Mouse (Mus musculus) lung, postnatal 4 days (tissue): ENCODE data around the gene Tnip1.
A peak's percentile ranks its signal among the peaks of the same experiment; 100 is the strongest.
"Not testable (repeated sequence)": the region's sequence is repeated elsewhere in the genome, so short reads cannot be mapped to it uniquely, and the experiment has no call there.

Source experiments
- DNase-seq, 2 experiments: peaks; one replicate each; pipeline ENCODE4 v3.0.0; 2021

The Tnip1 gene

DNA sequence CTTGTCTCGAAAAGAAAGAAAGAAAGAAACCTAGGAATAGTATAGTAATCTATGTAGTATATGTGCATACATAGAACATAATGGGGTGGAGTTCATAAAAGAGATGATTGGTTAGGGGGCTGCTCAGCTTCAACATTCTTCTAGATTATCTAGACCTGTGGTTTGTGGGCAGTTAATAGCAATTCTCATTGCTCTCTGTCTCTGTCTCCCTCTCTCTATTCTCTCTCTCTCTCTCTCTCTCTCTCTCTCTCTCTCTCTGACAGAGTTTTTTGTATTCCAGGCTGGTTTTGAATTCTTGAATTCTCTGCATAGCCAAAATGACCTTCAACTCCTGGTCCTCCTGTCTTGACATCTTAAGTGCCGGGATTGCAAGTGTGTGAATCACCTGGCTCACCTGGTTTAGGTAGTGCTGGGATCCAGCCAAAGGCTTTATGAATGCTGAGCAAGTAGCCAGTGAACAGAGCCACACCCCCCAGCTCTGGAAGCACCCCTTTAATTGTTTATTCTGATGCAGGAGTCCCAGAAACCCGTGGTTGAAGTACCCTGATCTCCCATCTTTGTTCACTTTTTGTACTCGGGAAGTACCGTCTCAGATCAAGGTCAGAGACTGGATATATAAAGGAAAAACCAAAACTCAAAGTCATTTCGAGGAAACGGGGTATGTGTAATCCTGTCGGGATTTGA is 8.8 kb upstream of the Tnip1 start:
- no peak for DNase-seq

- DNase-seq = no peak
Measured at GRCm38 (mm10) chr11:54965234-54965633, 2.5 kb upstream of the Tnip1 start.

DNA sequence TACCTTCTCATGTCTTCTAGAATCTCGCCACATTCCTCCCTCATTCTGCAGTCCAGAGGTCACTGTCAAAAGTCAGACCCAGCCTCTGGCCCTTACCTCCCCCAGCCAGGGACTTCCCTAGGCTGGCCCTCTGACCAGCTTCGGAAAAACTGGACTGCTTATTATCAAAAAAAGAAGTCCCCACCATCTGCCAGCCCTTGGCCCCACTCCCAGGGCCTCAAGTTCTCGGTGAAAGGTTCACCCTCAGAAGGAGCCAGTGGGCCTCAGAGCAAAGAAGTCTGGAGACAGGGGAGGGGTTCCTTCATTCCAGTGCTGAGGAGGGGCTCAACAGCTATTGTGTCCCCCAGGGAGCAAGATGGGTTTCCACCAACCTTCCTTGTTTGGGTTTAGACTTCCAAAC is 796 bp downstream of the Tnip1 start:
- DNase-seq = peak in 1 of 2 experiments; percentile 40

GRCm38 (mm10) chr11:54961164-54961850 is 1.4 kb downstream of the Tnip1 start:
- no peak for DNase-seq

DNA sequence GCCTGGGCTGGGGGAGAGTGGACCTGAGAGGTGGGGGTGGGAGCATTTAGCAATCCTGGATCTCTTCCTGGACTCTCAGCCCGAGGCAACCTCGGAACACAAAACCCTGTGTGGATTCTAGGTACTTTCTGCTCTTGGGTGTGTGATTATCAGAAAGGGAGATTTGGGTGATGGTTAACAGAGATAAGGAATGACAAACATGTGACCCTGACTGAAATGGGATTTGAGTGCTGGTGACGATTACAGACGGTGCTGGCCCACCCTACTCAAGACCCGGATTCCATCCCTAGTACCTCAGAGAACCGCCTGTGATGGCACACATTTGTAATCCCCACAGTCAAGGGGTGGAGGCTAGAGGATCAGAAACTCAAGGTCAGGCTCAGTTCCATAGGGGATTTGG is 2.5 kb downstream of the Tnip1 start:
- DNase-seq = no peak

GRCm38 (mm10) chr11:54958571-54959073 is 4.1 kb downstream of the Tnip1 start:
- DNase-seq = peak; percentile 49 to 55

- DNase-seq = not testable (repeated sequence)
Measured at GRCm38 (mm10) chr11:54957708-54958107, 5.0 kb downstream of the Tnip1 start.

- no peak for DNase-seq
Measured at GRCm38 (mm10) chr11:54956912-54957311, 5.8 kb downstream of the Tnip1 start.

DNA sequence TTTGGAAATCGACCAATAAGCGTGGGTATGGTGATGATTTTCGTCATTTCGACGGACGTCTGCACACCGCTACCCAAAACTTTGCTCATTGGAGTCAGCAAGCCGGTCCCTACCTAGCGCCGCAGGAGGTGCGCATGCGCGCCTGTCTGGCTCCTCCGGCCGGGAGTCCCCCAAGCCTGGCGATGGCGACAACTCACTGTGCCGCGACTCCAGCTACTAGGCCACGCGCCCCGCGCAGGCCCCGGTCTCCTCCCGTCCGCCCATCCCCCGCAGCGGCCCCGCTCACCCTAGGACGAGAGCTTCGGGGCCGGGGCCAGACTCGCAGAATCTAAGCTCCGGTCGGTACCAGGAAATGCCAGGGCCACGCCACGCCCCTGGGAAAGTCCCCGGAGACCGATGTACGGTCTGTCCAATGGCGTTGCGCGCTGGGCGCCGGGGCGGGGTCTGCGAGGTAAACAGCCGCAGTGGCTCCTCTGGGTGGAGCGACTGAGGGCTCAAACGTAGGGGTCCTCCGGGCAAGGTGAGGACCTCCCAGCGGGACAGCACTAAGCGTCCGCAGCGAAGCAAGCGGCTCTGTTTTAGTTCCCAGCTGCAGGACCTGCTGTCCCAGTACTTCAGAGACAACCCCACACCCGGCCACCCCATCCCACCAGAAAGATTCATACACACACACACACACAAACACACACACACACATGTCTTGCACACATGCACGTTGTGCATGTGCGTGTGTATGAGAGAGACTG is 6.8 kb downstream of the Tnip1 start:
- DNase-seq = peak; percentile 98 to 99

DNA sequence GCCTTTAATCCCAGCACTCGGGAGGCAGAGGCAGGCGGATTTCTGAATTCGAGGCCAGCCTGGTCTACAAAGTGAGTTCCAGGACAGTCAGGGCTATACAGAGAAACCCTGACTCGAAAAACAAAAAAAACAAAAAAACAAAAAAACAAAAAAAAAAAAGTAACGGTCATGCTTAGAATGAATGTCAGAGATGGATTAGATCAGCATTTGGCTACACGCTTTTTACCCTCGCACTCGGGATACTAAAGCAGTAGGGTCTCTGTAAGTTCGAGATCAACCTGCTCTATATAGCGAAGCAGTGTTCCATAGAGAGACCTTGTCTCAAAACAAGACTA is 7.3 kb downstream of the Tnip1 start:
- not testable (repeated sequence) for DNase-seq

GRCm38 (mm10) chr11:54954716-54955115 is 8.0 kb downstream of the Tnip1 start:
- no peak for DNase-seq

- DNase-seq = no peak
Measured at GRCm38 (mm10) chr11:54953993-54954446, 8.7 kb downstream of the Tnip1 start.

- no peak for DNase-seq
Measured at GRCm38 (mm10) chr11:54952651-54953050, 10.1 kb downstream of the Tnip1 start.

DNA sequence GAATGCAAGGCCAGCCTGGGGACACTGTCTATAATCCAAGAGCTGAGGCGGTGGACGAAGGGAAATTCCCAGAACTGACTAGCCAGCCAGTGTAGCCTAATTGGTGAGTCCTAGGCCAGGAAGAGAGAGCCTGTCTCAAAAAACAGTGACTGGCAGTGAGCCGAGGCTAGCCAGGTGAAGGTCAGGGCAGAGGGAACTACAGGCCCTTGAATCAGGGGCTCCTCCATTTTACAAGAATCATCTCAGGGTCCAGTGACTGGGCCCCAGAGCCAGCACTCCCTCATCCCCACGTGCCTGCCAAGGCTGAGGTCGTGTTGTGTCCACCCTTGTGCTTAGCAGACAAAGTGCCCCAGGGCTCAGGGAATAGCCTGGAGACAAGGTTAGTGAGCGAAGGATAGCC is 12.0 kb downstream of the Tnip1 start:
- no peak for DNase-seq

DNA sequence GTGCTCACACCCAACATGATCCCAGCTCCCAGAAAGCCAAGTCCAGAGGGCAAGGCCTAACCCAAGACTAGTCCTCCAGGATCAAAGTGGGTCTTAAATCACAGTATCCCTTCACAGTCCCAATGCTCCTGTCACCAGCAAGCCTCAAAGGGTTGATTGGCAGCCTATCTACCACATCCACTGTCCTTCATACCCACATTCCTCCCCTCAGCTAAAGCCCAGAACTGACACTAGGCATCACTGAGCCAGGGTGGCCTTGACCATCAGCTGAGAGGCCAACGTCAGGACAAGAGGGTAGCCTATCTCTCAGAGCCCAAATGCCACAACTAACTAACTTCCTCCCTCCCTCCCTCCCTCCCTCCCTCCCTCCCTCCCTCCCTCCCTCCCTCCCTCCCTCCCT is 13.0 kb downstream of the Tnip1 start:
- no peak for DNase-seq

DNA sequence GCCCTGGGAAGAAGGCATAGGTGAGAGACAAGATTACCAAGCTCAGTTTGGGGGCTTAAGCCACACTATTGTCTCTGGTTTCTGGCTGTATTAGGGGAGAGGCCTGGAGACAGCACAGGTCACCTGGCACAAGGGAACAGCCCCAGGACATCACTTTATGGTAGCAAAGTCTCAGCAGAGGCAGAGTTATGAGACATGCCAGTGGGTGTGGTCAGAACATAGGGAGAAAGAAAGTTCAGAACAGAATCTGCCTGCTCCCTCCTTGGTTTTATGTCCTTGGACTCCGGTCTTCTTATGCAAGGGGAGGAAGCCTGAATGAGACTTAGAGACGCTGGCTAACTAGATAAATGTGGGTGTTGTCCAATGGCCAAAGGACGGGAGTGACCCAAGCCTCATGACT is 18.0 kb downstream of the Tnip1 start:
- no peak for DNase-seq

- no peak for DNase-seq
Measured at GRCm38 (mm10) chr11:54940056-54940455, 22.7 kb downstream of the Tnip1 start.

- DNase-seq = no peak
Measured at GRCm38 (mm10) chr11:54939501-54939900, 23.2 kb downstream of the Tnip1 start.

- no peak for DNase-seq
Measured at GRCm38 (mm10) chr11:54936771-54937140, 26.0 kb downstream of the Tnip1 start.

GRCm38 (mm10) chr11:54936035-54936770 is 26.5 kb downstream of the Tnip1 start:
- peak; percentile 64 to 76 for DNase-seq

DNA sequence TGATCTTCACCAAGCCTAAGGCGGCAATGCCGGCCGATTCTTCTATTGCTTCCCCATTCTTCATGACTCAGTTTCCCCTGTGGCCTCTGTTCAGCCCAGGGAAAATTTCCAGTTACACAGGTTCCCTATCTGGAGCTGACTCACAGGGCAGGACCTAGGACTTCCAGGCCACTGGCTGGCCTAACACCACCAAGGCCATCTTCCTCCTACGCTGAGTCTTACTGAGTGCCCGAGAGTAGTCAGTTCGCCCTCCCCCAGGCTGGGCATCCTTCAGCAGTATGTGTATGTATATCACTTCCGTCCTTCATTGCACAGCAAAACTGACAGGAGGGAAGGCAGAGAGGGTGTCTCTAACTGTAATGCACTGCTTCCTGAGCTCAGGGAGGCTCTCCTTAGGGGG is 28.5 kb downstream of the Tnip1 start:
- no peak for DNase-seq

GRCm38 (mm10) chr11:54932540-54932939 is 30.2 kb downstream of the Tnip1 start:
- DNase-seq = no peak
